Mouse (Mus musculus) intestine, embryonic 15.5 days (tissue): Measurements from ENCODE around the gene Mansc1. TPM values are rescaled to one million over a fixed set of nuclear protein-coding genes. Genes with fewer than 3 reads are reported as not detected.
A peak's percentile ranks its signal among the peaks of the same experiment; 100 is the strongest.

Source experiments
- ATAC-seq: fragments of 200-750 bp; cut with Nextera tagmentation; 2 replicates; pipeline ENCODE4 v1.8.0; 2017; ENCODE audit warnings: moderate TSS enrichment, moderate library complexity
- H3K27ac ChIP-seq: fragments of 300-500 bp; sonication (generic); 2 replicates; pipeline ENCODE4 v1.5.1; 2015; ENCODE audit warnings: mild to moderate bottlenecking, inconsistent platforms
- H3K27me3 ChIP-seq: fragments of 300-500 bp; sonication (generic); replicated peaks from 2 replicates; pipeline ENCODE4 v1.6.1; 2015; ENCODE audit warnings: inconsistent platforms
- H3K36me3 ChIP-seq: fragments of 300-500 bp; sonication (generic); 2 replicates; pipeline ENCODE4 v1.6.1; 2015; ENCODE audit warnings: inconsistent platforms
- H3K4me1 ChIP-seq: fragments of 300-500 bp; sonication (generic); replicated peaks from 2 replicates; pipeline ENCODE4 v1.6.1; 2015; ENCODE audit warnings: inconsistent platforms
- H3K4me2 ChIP-seq: fragments of 300-500 bp; sonication (generic); replicated peaks from 2 replicates; pipeline ENCODE4 v1.6.1; 2015; ENCODE audit warnings: mild to moderate bottlenecking, inconsistent platforms
- H3K4me3 ChIP-seq: fragments of 300-500 bp; sonication (generic); replicated peaks from 2 replicates; pipeline ENCODE4 v1.5.1; 2015; ENCODE audit warnings: inconsistent platforms
- H3K9ac ChIP-seq: fragments of 300-500 bp; sonication (generic); 2 replicates; pipeline ENCODE4 v1.6.1; 2015; ENCODE audit warnings: inconsistent platforms
- H3K9me3 ChIP-seq: fragments of 300-500 bp; sonication (generic); 2 replicates; pipeline ENCODE4 v1.6.1; 2016; ENCODE audit warnings: inconsistent platforms
- whole genome bisulfite sequencing: fragments of 180-500 bp; shearing (Covaris S2); methylation state at CpG from one replicate; pipeline ENCODE4 v1.1.7; 2015; 5-methylcytosine and 5-hydroxymethylcytosine counted together
- polyA plus RNA-seq: library from polyadenylated mRNA; unstranded; fragments of >200 nt; fragmentation: Nextera tagmentation; extraction: Ambion mirVana; gene quantifications from 2 replicates; pipeline ENCODE4 v1.2.1, GENCODE M21; 2015

The Mansc1 gene
- polyA plus RNA-seq, 1 experiment from 2014 or later = 6.9 TPM

DNA sequence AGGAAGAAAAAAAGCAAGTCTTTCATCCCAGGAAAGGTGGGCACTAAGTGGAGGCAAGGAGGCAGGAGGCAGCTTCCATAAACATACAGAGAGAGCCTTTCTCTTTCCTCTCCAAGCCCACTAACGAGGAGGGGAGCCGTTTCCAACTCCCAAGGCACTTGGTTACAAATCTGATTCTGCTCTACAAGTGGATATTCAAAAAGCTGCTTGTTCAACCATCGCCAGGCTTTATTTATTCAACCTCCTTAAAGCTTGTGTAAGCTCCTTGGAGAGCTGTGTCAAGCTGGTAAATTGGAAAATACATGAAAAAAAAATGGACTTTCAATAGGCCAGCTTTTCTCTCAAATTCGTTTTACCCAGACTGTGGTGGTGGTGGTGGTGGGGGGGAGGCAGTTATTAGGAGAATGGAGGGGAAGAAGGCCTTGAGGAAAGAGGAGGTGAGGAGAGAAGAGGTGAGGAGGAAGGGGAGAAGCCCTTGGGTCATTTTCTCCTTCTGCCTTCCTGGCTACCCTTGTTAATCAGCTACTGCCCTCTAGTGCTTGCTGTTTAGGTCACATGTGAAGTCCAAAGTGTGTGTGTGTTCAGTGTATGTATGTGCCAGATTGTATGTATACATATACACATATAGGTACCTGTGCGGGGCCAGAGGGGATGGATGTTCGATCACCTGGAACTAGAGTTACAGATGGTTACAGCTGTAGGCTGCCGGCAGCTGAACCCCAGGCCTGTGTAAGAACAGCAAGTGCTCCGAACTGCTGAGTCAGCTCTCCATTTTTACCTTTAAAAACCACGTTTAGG, 25.1 kb downstream of the Mansc1 start:
- Histone ChIP-seq H3K9ac (no peak overlapping the region), H3K4me3 (no peak overlapping the region), H3K9me3 (no peaks in the 10 kb centered on the region), H3K27ac (no peak overlapping the region), H3K27me3 (no peaks in the 10 kb centered on the region), H3K36me3 (no peaks in the 10 kb centered on the region), H3K4me1 (0 out of 2 replicates have a peak, but pooled peaks cover 8% of the 10 kb centered on the region), H3K4me2 (no peak overlapping the region)
- 57% methylated on average over 9 of the region's 9 CpGs for WGBS
- peak; percentile 48 for ATAC-seq

DNA sequence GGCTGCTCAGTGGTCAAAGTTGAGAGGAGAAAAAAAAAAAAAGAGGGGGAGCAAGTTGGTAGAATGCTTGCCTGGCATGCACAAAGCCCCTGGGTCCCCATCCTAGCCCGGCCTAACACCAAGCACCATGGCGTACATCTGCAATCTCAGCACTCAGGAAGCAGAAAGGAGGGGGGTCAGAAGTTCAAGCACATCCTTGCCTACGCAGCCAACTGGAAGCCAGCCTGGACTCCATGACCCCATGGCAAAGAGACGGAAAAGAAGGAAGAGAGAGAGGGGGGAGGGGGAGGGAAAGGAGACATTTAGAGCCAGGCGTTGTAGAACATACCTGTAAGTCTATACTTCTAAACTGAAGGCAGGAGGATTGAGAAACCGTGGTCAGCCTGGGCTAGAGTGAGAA, 25.7 kb downstream of the Mansc1 start:
- Histone ChIP-seq H3K4me3 (no peak overlapping the region), H3K9ac (no peak overlapping the region), H3K27ac (no peak overlapping the region), H3K27me3 (no peaks in the 10 kb centered on the region), H3K4me1 (peaks cover 7% of the 10 kb centered on the region; the same call in 1 of the 2 replicates), H3K4me2 (no peak overlapping the region), H3K9me3 (no peaks in the 10 kb centered on the region), H3K36me3 (no peaks in the 10 kb centered on the region)
- ATAC-seq = no peak
- 69% methylated on average over 6 of the region's 6 CpGs for WGBS

DNA sequence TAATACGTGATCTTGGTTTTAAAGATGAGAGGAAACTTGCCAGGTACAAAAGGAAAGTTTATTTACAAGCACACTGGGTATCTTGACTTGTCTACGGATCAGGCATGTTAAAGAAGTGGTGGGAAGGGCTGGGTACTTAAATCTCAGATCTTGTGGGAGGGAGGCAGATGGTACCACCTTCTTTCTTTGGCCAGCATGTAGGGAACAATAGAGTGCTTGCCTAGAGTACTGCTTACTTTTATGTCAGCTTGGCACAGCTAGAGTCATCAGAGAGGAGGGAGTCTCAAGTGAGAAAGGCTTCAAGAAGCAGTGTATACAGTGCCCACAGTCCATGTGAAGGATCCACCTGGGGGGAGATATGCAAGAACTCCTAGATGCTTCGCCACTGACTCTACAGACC, 27.1 kb downstream of the Mansc1 start:
- Histone ChIP-seq H3K27me3 (no peaks in the 10 kb centered on the region), H3K9me3 (no peaks in the 10 kb centered on the region), H3K9ac (no peak overlapping the region), H3K36me3 (no peaks in the 10 kb centered on the region), H3K4me3 (no peak overlapping the region), H3K27ac (no peak overlapping the region), H3K4me1 (peaks cover 7% of the 10 kb centered on the region; the same call in 1 of the 2 replicates), H3K4me2 (no peak overlapping the region)
- no peak for ATAC-seq
- 86% methylated on average over 3 of the region's 3 CpGs for WGBS

DNA sequence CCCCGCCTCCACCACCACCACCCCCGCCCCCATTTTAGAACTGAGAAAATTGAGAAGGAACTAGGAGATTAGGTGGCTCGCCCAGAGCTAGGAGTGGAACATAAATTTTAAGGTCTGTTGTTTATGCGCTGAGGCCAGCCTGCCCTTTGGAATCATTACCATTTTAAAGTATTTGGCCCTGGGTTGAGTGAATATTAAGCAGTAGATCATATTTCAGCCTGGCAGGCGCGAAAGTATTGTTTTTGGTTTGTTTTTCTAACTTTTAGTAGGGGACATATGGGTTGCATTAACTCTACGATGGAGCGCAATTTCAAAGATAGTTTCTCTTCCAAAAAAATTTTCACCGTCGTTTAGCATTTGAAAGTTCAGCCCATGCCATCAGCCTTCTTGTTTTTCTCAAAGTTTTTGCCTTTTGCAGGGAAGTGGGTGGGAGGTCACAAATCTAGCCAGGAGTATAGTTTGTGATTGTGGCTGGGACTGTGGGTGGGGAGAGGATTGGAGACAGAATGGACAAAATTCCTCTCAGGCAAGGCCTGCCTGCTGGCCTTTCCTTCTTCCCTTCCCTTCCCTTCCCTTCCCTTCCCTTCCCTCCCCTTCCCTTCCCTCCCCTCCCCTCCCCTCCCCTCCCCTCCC, 29.8 kb downstream of the Mansc1 start:
- Histone ChIP-seq H3K4me2 (no peak overlapping the region), H3K27me3 (no peaks in the 10 kb centered on the region), H3K9me3 (no peaks in the 10 kb centered on the region), H3K4me1 (peaks cover 7% of the 10 kb centered on the region; the same call in 1 of the 2 replicates), H3K9ac (no peak overlapping the region), H3K4me3 (no peak overlapping the region), H3K27ac (no peak overlapping the region), H3K36me3 (no peaks in the 10 kb centered on the region)
- 35% methylated on average over 10 of the region's 10 CpGs for WGBS
- ATAC-seq = no peak

DNA sequence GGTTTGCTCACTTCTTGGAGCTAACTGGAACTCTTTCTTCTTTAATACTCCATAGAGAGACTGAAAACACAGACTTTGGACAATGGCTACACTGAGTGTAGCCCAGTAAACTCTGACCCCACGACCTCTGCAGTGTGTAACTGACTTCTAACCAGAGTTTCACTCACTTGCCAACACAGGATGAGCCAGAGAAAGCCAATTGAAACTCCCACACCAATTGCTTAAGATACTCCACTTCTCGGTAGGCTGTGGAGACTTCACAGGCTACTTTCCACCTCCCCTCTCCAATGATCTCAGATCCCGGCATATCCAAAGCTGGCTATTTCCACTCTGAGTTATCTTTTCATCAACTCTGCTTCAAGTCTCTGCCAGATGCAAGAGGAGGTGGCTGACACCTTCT, 30.5 kb downstream of the Mansc1 start:
- Histone ChIP-seq H3K4me2 (no peak overlapping the region), H3K4me3 (no peak overlapping the region), H3K4me1 (peaks cover 7% of the 10 kb centered on the region; the same call in 1 of the 2 replicates), H3K27ac (no peak overlapping the region), H3K27me3 (no peaks in the 10 kb centered on the region), H3K36me3 (no peaks in the 10 kb centered on the region), H3K9ac (no peak overlapping the region), H3K9me3 (no peaks in the 10 kb centered on the region)
- 36% methylated on average over 3 of the region's 3 CpGs for WGBS
- no peak; the same call in 1 of the 2 replicates for ATAC-seq

DNA sequence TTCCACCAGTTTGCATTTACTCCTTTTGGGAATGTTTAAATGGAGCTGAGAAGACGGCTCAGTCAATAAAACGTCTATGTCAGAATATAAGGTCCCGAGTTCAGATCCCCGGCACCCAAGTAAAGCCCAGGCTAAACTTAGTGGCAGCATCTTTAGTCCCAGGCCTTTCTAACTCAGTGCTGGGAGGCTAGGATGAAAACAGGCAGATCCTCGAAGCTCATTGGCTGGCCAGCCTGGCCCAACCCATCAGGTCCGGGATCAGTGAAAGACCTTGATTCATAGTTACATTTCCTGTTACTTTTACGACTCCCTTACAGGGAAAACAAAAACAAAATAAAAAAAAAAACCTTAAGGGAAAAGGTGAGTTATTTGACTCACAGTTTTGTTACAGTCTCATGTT, 31.2 kb downstream of the Mansc1 start:
- 59% methylated on average over 7 of the region's 7 CpGs for WGBS
- ATAC-seq = no peak
- H3K36me3 ChIP-seq = no peaks in the 10 kb centered on the region
- no peaks in the 10 kb centered on the region for H3K9me3 ChIP-seq
- H3K27ac ChIP-seq = no peak overlapping the region
- peaks cover 3% of the 10 kb centered on the region; the same call in 1 of the 2 replicates for H3K4me1 ChIP-seq
- H3K4me2 ChIP-seq = no peak overlapping the region
- no peak overlapping the region for H3K4me3 ChIP-seq
- H3K9ac ChIP-seq = no peak overlapping the region
- H3K27me3 ChIP-seq = no peaks in the 10 kb centered on the region

DNA sequence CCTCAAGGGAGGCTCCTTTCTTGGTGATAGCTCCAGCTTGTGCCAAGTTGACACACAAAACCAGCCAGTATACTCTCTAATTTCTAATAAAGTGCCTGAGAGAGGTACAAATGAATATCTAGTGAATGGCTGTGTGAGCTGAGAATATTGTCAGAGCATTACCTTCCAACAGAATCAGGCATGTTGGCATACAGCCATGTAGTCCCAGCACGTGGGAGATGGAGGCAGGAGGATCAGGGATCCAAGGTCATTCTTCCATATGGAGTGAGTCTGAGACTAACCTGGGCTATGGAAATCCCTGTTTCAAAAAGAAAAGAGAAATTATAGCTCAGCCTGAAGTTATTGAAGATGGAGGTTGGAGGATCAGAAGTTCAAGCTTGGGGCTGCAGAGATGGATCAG, 33.0 kb downstream of the Mansc1 start:
- Histone ChIP-seq H3K27ac (no peak overlapping the region), H3K9ac (no peak overlapping the region), H3K4me2 (no peak overlapping the region), H3K4me1 (peaks cover 3% of the 10 kb centered on the region; the same call in 1 of the 2 replicates), H3K27me3 (no peaks in the 10 kb centered on the region), H3K36me3 (no peaks in the 10 kb centered on the region), H3K4me3 (no peak overlapping the region), H3K9me3 (no peaks in the 10 kb centered on the region)
- WGBS = 53% methylated on average over 1 of the region's 1 CpGs
- no peak for ATAC-seq

DNA sequence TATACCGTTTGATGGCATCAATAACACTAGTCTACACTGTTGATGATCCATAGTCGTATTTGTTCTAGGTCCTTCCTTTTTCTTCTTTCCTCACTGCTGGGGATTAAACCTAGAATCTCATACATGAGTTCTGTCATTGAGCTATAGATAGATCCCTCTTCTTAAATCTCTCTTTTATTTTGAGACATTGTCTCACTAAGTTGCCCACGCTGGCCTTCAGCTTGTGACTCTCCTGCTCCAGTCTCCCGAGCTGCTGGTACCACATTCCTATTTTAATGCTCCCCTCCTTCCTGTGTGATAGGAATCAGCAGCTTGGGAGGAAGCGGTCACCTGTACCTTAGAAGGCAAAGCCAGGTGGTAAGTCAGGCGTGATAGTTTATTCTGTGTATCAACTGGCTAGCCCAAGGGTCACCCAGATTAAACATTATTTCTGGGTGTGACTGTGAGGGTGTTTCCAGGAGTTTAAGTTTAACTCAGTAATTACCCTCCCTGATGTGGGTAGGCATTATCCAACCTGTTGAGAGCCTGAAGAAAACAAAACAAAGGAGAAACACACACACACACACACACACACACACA, 34.5 kb downstream of the Mansc1 start:
- WGBS = 63% methylated on average over 6 of the region's 6 CpGs
- no peak overlapping the region for H3K4me2 ChIP-seq
- no peaks in the 10 kb centered on the region for H3K9me3 ChIP-seq
- peak; percentile 65 for ATAC-seq
- no peak overlapping the region for H3K27ac ChIP-seq
- H3K27me3 ChIP-seq = no peaks in the 10 kb centered on the region
- H3K36me3 ChIP-seq = no peaks in the 10 kb centered on the region
- H3K4me1 ChIP-seq = peaks cover 3% of the 10 kb centered on the region; the same call in 1 of the 2 replicates
- H3K9ac ChIP-seq = no peak overlapping the region
- H3K4me3 ChIP-seq = no peak overlapping the region

DNA sequence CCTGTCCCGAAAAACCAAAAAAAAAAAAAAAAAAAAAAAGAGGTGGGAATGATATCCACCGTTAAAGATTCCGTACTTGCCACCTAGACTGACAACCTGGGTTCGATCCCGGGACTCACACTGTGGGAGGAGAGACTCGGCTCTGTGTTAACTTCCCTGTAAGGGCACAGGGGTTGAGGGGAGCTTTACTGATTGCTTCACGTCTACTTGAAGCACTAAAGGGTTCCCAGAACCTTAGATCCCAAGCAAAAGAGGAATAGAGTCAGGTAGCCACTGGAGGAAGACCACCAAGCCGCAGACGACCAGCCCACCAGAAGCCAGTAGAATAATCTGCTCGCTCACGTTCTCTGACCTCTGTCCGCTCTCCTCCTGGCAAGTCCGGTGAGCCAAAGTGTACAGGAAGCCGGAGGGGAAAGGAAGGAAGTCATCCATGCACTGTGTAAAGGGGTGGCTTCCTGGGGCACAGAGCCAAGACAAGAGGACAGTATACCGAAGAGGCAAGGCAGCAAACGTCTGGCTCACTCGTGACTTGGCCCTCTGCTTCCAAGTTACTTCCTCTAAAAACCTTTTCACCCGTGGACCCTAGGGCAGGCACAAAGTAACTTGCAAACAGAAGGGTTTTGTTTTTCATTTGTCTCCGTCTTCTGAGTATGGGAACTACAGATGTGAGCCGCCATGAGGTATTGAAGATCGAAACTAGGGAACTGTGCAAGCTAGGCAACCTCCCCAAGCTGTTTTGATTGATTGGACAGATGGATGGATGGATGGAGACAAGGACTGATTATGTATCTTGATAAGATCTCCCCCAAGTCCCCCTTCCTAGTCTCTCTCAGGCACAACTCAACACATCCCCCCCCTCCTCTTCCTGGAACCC, 37.5 kb downstream of the Mansc1 start:
- Histone ChIP-seq H3K9me3 (no peaks in the 10 kb centered on the region), H3K4me1 (no peaks in the 10 kb centered on the region), H3K9ac (no peak overlapping the region), H3K27ac (no peak overlapping the region), H3K27me3 (no peaks in the 10 kb centered on the region), H3K36me3 (no peaks in the 10 kb centered on the region), H3K4me3 (no peak overlapping the region), H3K4me2 (0 out of 2 replicates have a peak overlapping the region, but pooled peaks have one; percentile 3)
- WGBS = 69% methylated on average over 21 of the region's 21 CpGs
- no peak for ATAC-seq

DNA sequence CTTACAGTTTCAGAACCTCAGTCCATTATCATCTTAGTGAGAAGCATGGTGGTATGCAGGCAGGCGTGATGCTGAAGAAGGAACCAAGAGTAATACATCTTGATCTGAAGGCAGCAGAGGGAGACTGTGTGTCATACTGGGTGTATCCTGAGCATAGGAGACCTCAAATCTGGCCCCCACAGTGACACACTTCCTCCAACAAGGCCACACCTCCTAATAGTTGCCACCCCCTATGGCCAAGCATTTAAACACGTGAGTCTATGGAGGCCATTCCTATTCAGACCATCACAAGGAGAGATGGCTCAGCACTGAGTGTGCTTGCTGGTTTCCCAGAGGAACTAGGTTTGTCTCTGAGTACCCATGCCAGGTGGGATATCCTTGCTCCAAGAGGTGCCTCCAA, 40.7 kb downstream of the Mansc1 start:
- Histone ChIP-seq H3K4me1 (no peaks in the 10 kb centered on the region), H3K9ac (no peak overlapping the region), H3K4me2 (no peak overlapping the region), H3K9me3 (no peaks in the 10 kb centered on the region), H3K36me3 (no peaks in the 10 kb centered on the region), H3K27ac (no peak overlapping the region), H3K4me3 (no peak overlapping the region), H3K27me3 (no peaks in the 10 kb centered on the region)
- 84% methylated on average over 2 of the region's 2 CpGs for WGBS
- no peak for ATAC-seq

DNA sequence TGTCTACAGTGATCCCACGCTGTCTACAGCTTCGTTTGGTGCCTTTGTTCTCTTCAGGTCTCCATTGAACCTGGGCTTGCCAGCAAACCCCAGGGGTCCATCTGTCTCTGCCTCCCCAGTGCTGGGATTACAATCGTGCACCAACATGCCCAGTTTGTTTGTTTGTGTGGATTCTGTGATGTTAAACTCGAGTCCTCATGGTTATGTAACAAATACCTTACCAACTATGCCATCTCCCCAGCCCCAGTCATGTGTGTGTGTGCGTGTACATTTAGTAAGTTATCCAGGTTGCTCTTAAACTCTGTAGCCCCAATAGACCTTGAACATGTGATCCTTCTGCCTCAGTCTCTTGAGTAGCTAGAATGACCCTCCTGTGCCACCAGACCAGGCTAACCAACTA, 46.0 kb downstream of the Mansc1 start:
- no peaks in the 10 kb centered on the region for H3K36me3 ChIP-seq
- no peak overlapping the region for H3K4me2 ChIP-seq
- H3K4me3 ChIP-seq = no peak overlapping the region
- H3K9me3 ChIP-seq = no peaks in the 10 kb centered on the region
- H3K27ac ChIP-seq = no peak overlapping the region
- no peak overlapping the region for H3K9ac ChIP-seq
- no peak for ATAC-seq
- 79% methylated on average over 5 of the region's 5 CpGs for WGBS
- no peaks in the 10 kb centered on the region for H3K4me1 ChIP-seq
- no peaks in the 10 kb centered on the region for H3K27me3 ChIP-seq

DNA sequence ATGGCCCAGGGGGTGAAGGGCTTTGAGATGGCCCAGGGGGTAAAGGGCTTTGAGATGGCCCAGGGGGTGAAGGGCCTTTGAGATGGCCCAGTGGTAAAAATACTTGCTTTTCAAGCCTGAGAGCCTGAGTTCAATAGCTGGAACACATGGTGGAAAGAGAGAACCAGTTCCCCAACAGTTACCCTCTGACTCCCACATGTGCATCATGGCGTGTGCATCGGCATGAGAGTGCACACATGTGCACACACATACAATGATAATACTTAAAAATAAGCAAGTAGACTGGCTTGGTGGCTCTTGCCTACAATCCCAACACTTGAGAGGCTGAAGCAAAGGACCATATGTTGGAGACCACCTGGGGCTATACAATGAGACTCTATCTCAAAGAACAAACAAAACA, 47.7 kb downstream of the Mansc1 start:
- no peaks in the 10 kb centered on the region for H3K27me3 ChIP-seq
- 98% methylated on average over 2 of the region's 2 CpGs for WGBS

More for the DNA sequence above, 47.7 kb downstream of the Mansc1 start:
- Histone ChIP-seq H3K27ac (no peak overlapping the region), H3K4me3 (no peak overlapping the region), H3K9me3 (no peaks in the 10 kb centered on the region), H3K4me1 (no peaks in the 10 kb centered on the region), H3K9ac (no peak overlapping the region), H3K36me3 (no peaks in the 10 kb centered on the region), H3K4me2 (no peak overlapping the region)
- ATAC-seq = no peak
